ENCODE assay signal across 19 mouse cellular contexts in genomic region chr17:50354357-50354756, GRCm38 (mm10).
"Had no signal": no experiment of that assay in that cellular context is flagged by ENCODE, and none has a peak within 500 bp of the region (broad histone marks: within the 10 kb centered on the region; RNA-seq: fewer than 3 reads in every experiment).

No protein-coding gene starts in this region.

- H3K4me2 ChIP-seq: lung, embryonic 14.5 days; midbrain, embryonic 12.5 days; neural tube, embryonic 13.5 days; neural tube, embryonic 15.5 days had no signal

- H3K9me3 ChIP-seq: midbrain, embryonic 10.5 days; midbrain, embryonic 12.5 days; neural tube, embryonic 13.5 days; neural tube, embryonic 15.5 days had no signal

- H3K27me3 ChIP-seq: midbrain, embryonic 12.5 days; neural tube, embryonic 13.5 days; neural tube, embryonic 15.5 days had no signal

- H3K27ac ChIP-seq: midbrain, embryonic 10.5 days; midbrain, embryonic 12.5 days; neural tube, embryonic 13.5 days; neural tube, embryonic 15.5 days had no signal

- H3K4me3 ChIP-seq: midbrain, embryonic 10.5 days; midbrain, embryonic 12.5 days; myocyte; neural tube, embryonic 13.5 days; neural tube, embryonic 15.5 days had no signal

- DNase-seq: lung, adult 18-20 months; lung, embryonic 14.5 days; lung, postnatal 10 days; lung, postnatal 4 days; midbrain, embryonic 14.5 days; retina, postnatal 1 day; right cerebral cortex, adult 18-20 months; right cerebral cortex, postnatal 25 days; right cerebral cortex, postnatal 4 days; spleen, adult 18-20 months; thymus, adult 2 months; thymus, postnatal 25 days; thymus, postnatal 4 days had no signal

- ATAC-seq: midbrain, embryonic 16.5 days had no signal

- H3K9ac ChIP-seq: lung, embryonic 14.5 days; midbrain, embryonic 12.5 days; neural tube, embryonic 13.5 days; neural tube, embryonic 15.5 days had no signal

- H3K36me3 ChIP-seq: midbrain, embryonic 10.5 days; midbrain, embryonic 12.5 days; neural tube, embryonic 13.5 days; neural tube, embryonic 15.5 days had no signal

- H3K4me1 ChIP-seq: midbrain, embryonic 10.5 days; midbrain, embryonic 12.5 days; neural tube, embryonic 13.5 days; neural tube, embryonic 15.5 days had no signal
